Mouse (Mus musculus): ENCODE data around the gene Gm5431. TPM values are rescaled to one million over a fixed set of nuclear protein-coding genes. Genes with fewer than 3 reads are reported as not detected.
A peak's percentile ranks its signal among the peaks of the same experiment; 100 is the strongest.

Gene Gm5431
- polyA plus RNA-seq, 1 experiment from 2014 or later = 2.7 TPM

- H3K36me3 ChIP-seq (ENCODE audit: control insufficient read depth, insufficient read depth) = 0 out of 2 replicates have a peak, but pooled peaks cover 2% of the 10 kb centered on the region
- 0% methylated on average over 6 of the region's 6 CpGs for WGBS
- ATAC-seq = no peak
- peaks cover 10% of the 10 kb centered on the region; the same call in 1 of the 2 replicates for H3K27me3 ChIP-seq (replicated peaks; ENCODE audit: control insufficient read depth, insufficient read depth, low read length)
- H3K27ac ChIP-seq (ENCODE audit: low read depth, low read length) = no peak overlapping the region
- no peak overlapping the region for H3K9ac ChIP-seq (ENCODE audit: low read depth, low read length)
- no peak overlapping the region for H3K4me3 ChIP-seq (ENCODE audit: low read depth, low read length)
- H3K9me3 ChIP-seq (ENCODE audit: control insufficient read depth) = no peaks in the 10 kb centered on the region
- H3K4me1 ChIP-seq (replicated peaks; ENCODE audit: control insufficient read depth, insufficient read depth, low read length) = no peaks in the 10 kb centered on the region
- no peak overlapping the region for H3K4me2 ChIP-seq (replicated peaks; ENCODE audit: low read depth)
- peak; percentile 93 for TF ChIP-seq CTCF (IDR thresholded peaks at IDR 0.05; ENCODE audit: low read depth)
These were observed 43.0 kb downstream of the Gm5431 start for GRCm38 (mm10) chr11:48859014-48859413.

GRCm38 (mm10) chr11:48853474-48854180 is 48.4 kb downstream of the Gm5431 start:
- Histone ChIP-seq H3K27ac (ENCODE audit: low read depth, low read length) (no peak overlapping the region), H3K36me3 (ENCODE audit: control insufficient read depth, insufficient read depth) (no peaks in the 10 kb centered on the region), H3K9ac (ENCODE audit: low read depth, low read length) (peak overlapping the region; percentile 19; the same call in 1 of the 2 replicates), H3K27me3 (replicated peaks; ENCODE audit: control insufficient read depth, insufficient read depth, low read length) (no peaks in the 10 kb centered on the region), H3K4me3 (ENCODE audit: low read depth, low read length) (peak overlapping the region; percentile 68), H3K9me3 (ENCODE audit: control insufficient read depth) (no peaks in the 10 kb centered on the region), H3K4me2 (replicated peaks; ENCODE audit: low read depth) (peak overlapping the region; percentile 89), H3K4me1 (replicated peaks; ENCODE audit: control insufficient read depth, insufficient read depth, low read length) (no peaks in the 10 kb centered on the region)
- TF ChIP-seq CTCF (IDR thresholded peaks at IDR 0.05; ENCODE audit: low read depth) = peak; percentile 45; the same call in 1 of the 2 replicates
- 2% methylated on average over 31 of the region's 31 CpGs for WGBS
- ATAC-seq = peak; percentile 53

- Histone ChIP-seq H3K4me3 (ENCODE audit: low read depth, low read length) (peak overlapping the region; percentile 68), H3K9me3 (ENCODE audit: control insufficient read depth) (no peaks in the 10 kb centered on the region), H3K27ac (ENCODE audit: low read depth, low read length) (no peak overlapping the region), H3K36me3 (ENCODE audit: control insufficient read depth, insufficient read depth) (no peaks in the 10 kb centered on the region), H3K9ac (ENCODE audit: low read depth, low read length) (no peak overlapping the region), H3K4me1 (replicated peaks; ENCODE audit: control insufficient read depth, insufficient read depth, low read length) (no peaks in the 10 kb centered on the region), H3K27me3 (replicated peaks; ENCODE audit: control insufficient read depth, insufficient read depth, low read length) (no peaks in the 10 kb centered on the region), H3K4me2 (replicated peaks; ENCODE audit: low read depth) (peak overlapping the region; percentile 89)
- no peak for ATAC-seq
- WGBS = 9% methylated on average over 23 of the region's 23 CpGs
- TF ChIP-seq CTCF (IDR thresholded peaks at IDR 0.05; ENCODE audit: low read depth) = no peak
These were observed 49.2 kb downstream of the Gm5431 start for GRCm38 (mm10) chr11:48852624-48853473.

- WGBS = 71% methylated on average over 4 of the region's 4 CpGs
- no peak for ATAC-seq
- H3K9me3 ChIP-seq (ENCODE audit: control insufficient read depth) = no peaks in the 10 kb centered on the region
- H3K4me3 ChIP-seq (ENCODE audit: low read depth, low read length) = no peak overlapping the region
- no peaks in the 10 kb centered on the region for H3K4me1 ChIP-seq (replicated peaks; ENCODE audit: control insufficient read depth, insufficient read depth, low read length)
- no peak for TF ChIP-seq CTCF (IDR thresholded peaks at IDR 0.05; ENCODE audit: low read depth)
- no peaks in the 10 kb centered on the region for H3K36me3 ChIP-seq (ENCODE audit: control insufficient read depth, insufficient read depth)
- H3K4me2 ChIP-seq (replicated peaks; ENCODE audit: low read depth) = no peak overlapping the region
- H3K27ac ChIP-seq (ENCODE audit: low read depth, low read length) = no peak overlapping the region
- no peak overlapping the region for H3K9ac ChIP-seq (ENCODE audit: low read depth, low read length)
- no peaks in the 10 kb centered on the region for H3K27me3 ChIP-seq (replicated peaks; ENCODE audit: control insufficient read depth, insufficient read depth, low read length)
These were observed 49.8 kb downstream of the Gm5431 start for GRCm38 (mm10) chr11:48852190-48852589.

- Histone ChIP-seq H3K4me3 (ENCODE audit: low read depth, low read length) (no peak overlapping the region), H3K36me3 (ENCODE audit: control insufficient read depth, insufficient read depth) (no peaks in the 10 kb centered on the region), H3K27ac (ENCODE audit: low read depth, low read length) (no peak overlapping the region), H3K4me1 (replicated peaks; ENCODE audit: control insufficient read depth, insufficient read depth, low read length) (no peaks in the 10 kb centered on the region), H3K27me3 (replicated peaks; ENCODE audit: control insufficient read depth, insufficient read depth, low read length) (no peaks in the 10 kb centered on the region), H3K4me2 (replicated peaks; ENCODE audit: low read depth) (no peak overlapping the region), H3K9ac (ENCODE audit: low read depth, low read length) (no peak overlapping the region), H3K9me3 (ENCODE audit: control insufficient read depth) (no peaks in the 10 kb centered on the region)
- peak; percentile 9; the same call in 1 of the 2 replicates for ATAC-seq
- peak; percentile 65 for TF ChIP-seq CTCF (IDR thresholded peaks at IDR 0.05; ENCODE audit: low read depth)
- 61% methylated on average over 4 of the region's 4 CpGs for WGBS
These were observed 50.6 kb downstream of the Gm5431 start for GRCm38 (mm10) chr11:48851270-48851995.

GRCm38 (mm10) chr11:48850240-48850639 is 51.8 kb downstream of the Gm5431 start:
- Histone ChIP-seq H3K4me3 (ENCODE audit: low read depth, low read length) (no peak overlapping the region), H3K4me1 (replicated peaks; ENCODE audit: control insufficient read depth, insufficient read depth, low read length) (no peaks in the 10 kb centered on the region), H3K9ac (ENCODE audit: low read depth, low read length) (no peak overlapping the region), H3K4me2 (replicated peaks; ENCODE audit: low read depth) (no peak overlapping the region), H3K36me3 (ENCODE audit: control insufficient read depth, insufficient read depth) (no peaks in the 10 kb centered on the region), H3K27me3 (replicated peaks; ENCODE audit: control insufficient read depth, insufficient read depth, low read length) (no peaks in the 10 kb centered on the region), H3K27ac (ENCODE audit: low read depth, low read length) (no peak overlapping the region), H3K9me3 (ENCODE audit: control insufficient read depth) (no peaks in the 10 kb centered on the region)
- 28% methylated on average over 2 of the region's 2 CpGs for WGBS
- no peak for TF ChIP-seq CTCF (IDR thresholded peaks at IDR 0.05; ENCODE audit: low read depth)
- no peak for ATAC-seq
